Mouse (Mus musculus) limb, embryonic 14.5 days (tissue): Measurements from ENCODE around the gene Gpn2. TPM values are rescaled to one million over a fixed set of nuclear protein-coding genes. Genes with fewer than 3 reads are reported as not detected.

ENCODE experiments used
- ATAC-seq: fragments of 200-750 bp; cut with Nextera tagmentation; 2 replicates; pipeline ENCODE4 v1.8.0; 2017; ENCODE audit warnings: low read depth, moderate number of reproducible peaks, moderate TSS enrichment; ENCODE audit not compliant: low FRiP score
- DNase-seq: peaks from one replicate; pipeline ENCODE4 v3.0.0-alpha.2; 2015; ENCODE audit warnings: low spot score
- H3K27ac ChIP-seq: fragments of 300-500 bp; sonication (generic); replicated peaks from 2 replicates; pipeline ENCODE4 v1.5.1; 2014; ENCODE audit warnings: low read depth, mild to moderate bottlenecking, low read length, moderate library complexity, mixed read lengths
- H3K27me3 ChIP-seq: fragments of 300-500 bp; sonication (generic); 2 replicates; pipeline ENCODE4 v1.6.1; 2014; ENCODE audit warnings: low read length, mixed read lengths; ENCODE audit not compliant: control insufficient read depth, insufficient read depth
- H3K36me3 ChIP-seq: fragments of 300-500 bp; sonication (generic); 2 replicates; pipeline ENCODE4 v1.6.1; 2014; ENCODE audit warnings: mild to moderate bottlenecking, low read length, moderate library complexity, mixed read lengths; ENCODE audit not compliant: control insufficient read depth, insufficient read depth
- H3K4me1 ChIP-seq: fragments of 300-500 bp; sonication (generic); 2 replicates; pipeline ENCODE4 v1.6.1; 2014; ENCODE audit warnings: antibody characterized with exemption, low read length, mixed read lengths; ENCODE audit not compliant: control insufficient read depth, insufficient read depth
- H3K4me2 ChIP-seq: fragments of 300-500 bp; sonication (generic); replicated peaks from 2 replicates; pipeline ENCODE4 v1.6.1; 2014; ENCODE audit warnings: low read depth, mild to moderate bottlenecking, low read length, moderate library complexity; ENCODE audit not compliant: severe bottlenecking
- H3K4me3 ChIP-seq: fragments of 300-500 bp; sonication (generic); replicated peaks from 2 replicates; pipeline ENCODE4 v1.5.1; 2014; ENCODE audit warnings: low read length
- H3K9ac ChIP-seq: fragments of 300-500 bp; sonication (generic); 2 replicates; pipeline ENCODE4 v1.6.1; 2014; ENCODE audit warnings: mild to moderate bottlenecking, low read depth, low read length, moderate library complexity; ENCODE audit not compliant: severe bottlenecking
- H3K9me3 ChIP-seq: fragments of 300-500 bp; sonication (generic); 2 replicates; pipeline ENCODE4 v1.6.1; 2016; ENCODE audit warnings: low read length; ENCODE audit not compliant: control insufficient read depth
- POLR2A ChIP-seq: fragments of 200-500 bp; IDR thresholded peaks from 2 replicates; pipeline ENCODE4 v1.8.0; 2012; ENCODE audit warnings: inconsistent platforms, mild to moderate bottlenecking, moderate library complexity, borderline replicate concordance; ENCODE audit not compliant: insufficient read depth, insufficient read length; ENCODE audit errors: extremely low read depth
- whole genome bisulfite sequencing: fragments of 180-500 bp; shearing (Covaris S2); extraction: QIAGEN DNeasy Blood & Tissue Kit; methylation state at CpG from one replicate; pipeline ENCODE4 v1.1.7; 2014; 5-methylcytosine and 5-hydroxymethylcytosine counted together
- polyA plus RNA-seq, 2 experiments: library from polyadenylated mRNA; depleted of rRNA in 1 of 2; stranded (reverse) in 1 of 2; unstranded in 1 of 2; fragments of >200 nt; fragmentation: Nextera tagmentation in 1 of 2; extraction: Ambion mirVana in 1 of 2; gene quantifications; 2 replicates each; pipeline versions ENCODE4 v1.2.1 to v1.2.3; 2012 to 2014

The Gpn2 gene
- polyA plus RNA-seq, 2 experiments: 17.6 to 33.2 TPM

DNA sequence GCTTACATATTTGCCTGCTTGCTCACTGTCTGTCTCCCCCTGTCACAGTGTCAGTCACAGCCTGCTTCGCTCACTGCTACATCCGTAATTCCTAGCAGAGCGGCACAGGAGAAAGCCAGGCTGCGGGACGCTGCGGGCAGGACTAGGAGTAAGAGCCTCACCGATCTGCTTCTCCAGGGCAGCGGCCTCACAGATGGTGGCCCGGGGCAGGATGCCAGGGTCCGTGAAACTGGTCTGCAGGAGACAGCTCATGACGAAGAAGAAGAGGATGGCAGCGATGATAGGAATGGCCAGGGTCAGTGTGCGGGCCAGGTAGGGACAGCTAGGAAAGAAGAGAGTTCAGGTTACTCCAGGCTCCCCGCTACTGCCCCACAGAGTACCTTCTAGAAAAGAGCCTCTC is 42.9 kb downstream of the Gpn2 start:
- no peak overlapping the region for H3K27ac ChIP-seq
- DNase-seq (no peak), ATAC-seq (no peak)
- H3K36me3 ChIP-seq: peaks cover 40% of the 10 kb centered on the region
- H3K9ac ChIP-seq: no peak overlapping the region
- 94% methylated on average over 14 of the region's 14 CpGs for WGBS
- no peaks in the 10 kb centered on the region for H3K9me3 ChIP-seq
- peaks cover 8% of the 10 kb centered on the region for H3K4me1 ChIP-seq
- H3K27me3 ChIP-seq: no peaks in the 10 kb centered on the region
- no peak overlapping the region for H3K4me2 ChIP-seq
- no peak overlapping the region for H3K4me3 ChIP-seq
- no peak for TF ChIP-seq POLR2A

DNA sequence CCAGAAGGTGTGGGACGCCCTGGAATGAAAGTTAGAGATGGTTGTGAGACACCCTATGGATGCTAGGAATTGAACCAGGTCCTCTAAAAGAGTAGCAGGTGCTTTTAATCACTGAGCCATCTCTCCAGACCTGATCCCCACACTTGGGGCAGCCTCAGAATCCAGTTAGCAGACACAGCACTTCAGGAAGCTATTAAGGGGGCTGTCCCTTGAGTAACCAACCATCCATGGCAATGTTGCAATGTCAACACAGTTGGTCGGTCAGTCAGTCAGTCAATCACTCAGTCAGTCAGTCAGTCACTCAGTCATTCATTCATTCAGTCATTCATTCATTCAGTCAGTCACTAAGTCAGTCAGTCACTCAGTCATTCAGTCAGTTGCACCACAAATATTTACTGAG is 44.4 kb downstream of the Gpn2 start:
- peaks cover 13% of the 10 kb centered on the region for H3K4me1 ChIP-seq
- no peak for TF ChIP-seq POLR2A
- WGBS: 78% methylated on average over 2 of the region's 2 CpGs
- no peak overlapping the region for H3K4me2 ChIP-seq
- ATAC-seq: no peak
- H3K9ac ChIP-seq: no peak overlapping the region
- no peaks in the 10 kb centered on the region for H3K27me3 ChIP-seq
- H3K27ac ChIP-seq: no peak overlapping the region
- H3K4me3 ChIP-seq: no peak overlapping the region
- DNase-seq: no peak
- no peaks in the 10 kb centered on the region for H3K9me3 ChIP-seq
- peaks cover 39% of the 10 kb centered on the region for H3K36me3 ChIP-seq

DNA sequence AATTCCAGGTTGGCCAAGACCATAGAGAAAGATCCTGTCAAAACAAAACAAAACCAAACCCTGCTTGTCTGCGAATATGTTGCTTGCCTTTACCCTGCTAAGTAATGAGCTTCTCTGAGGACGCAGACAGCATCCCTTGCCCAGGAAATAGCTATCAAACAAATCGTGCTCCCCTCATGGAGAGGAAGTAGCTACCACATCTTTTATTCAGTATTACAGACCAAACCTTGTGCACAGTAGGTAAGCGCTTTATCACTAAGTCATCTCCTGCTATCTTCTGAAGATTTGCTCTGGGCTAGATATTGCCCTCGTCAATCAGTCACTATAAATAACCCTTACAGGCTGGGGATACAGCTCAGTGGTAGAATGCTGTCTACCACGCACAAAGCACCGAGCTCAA is 45.0 kb downstream of the Gpn2 start:
- Histone ChIP-seq H3K27me3 (no peaks in the 10 kb centered on the region), H3K36me3 (peaks cover 32% of the 10 kb centered on the region), H3K4me3 (no peak overlapping the region), H3K9ac (no peak overlapping the region), H3K4me2 (no peak overlapping the region), H3K4me1 (peaks cover 13% of the 10 kb centered on the region), H3K27ac (no peak overlapping the region), H3K9me3 (no peaks in the 10 kb centered on the region)
- ATAC-seq (no peak), DNase-seq (no peak)
- 82% methylated on average over 7 of the region's 7 CpGs for WGBS
- TF ChIP-seq POLR2A: no peak

DNA sequence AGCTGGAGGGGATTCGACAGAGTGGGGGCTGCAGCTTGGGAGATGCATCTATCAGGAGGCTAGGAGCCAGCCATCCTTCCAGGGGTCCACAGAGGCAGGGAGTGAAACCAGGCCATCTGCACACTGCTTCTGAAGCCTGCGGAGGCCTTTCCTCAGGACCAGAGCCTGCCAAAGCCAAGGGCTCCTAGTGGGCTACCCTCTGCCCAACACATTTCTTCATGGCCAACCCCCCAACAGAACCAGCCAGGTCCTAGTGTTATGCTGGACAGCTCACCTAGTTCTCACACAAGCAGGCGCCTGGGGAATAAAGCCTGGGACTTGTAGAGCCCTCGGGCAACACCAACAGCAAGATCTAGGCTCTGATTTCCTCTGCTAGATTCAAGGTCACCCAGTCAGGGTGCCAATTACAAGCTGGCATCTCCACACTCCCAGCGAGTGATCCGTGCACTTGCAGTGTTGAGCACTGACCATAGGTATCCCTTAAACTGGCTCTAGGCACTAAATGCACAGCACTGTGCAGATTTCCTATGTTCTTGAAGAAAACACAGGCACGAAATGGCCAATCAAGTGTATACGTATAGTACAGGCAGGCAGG is 46.3 kb downstream of the Gpn2 start:
- H3K4me1 ChIP-seq: peaks cover 13% of the 10 kb centered on the region
- no peak for ATAC-seq
- H3K4me3 ChIP-seq: no peak overlapping the region
- DNase-seq: no peak
- H3K9me3 ChIP-seq: no peaks in the 10 kb centered on the region
- WGBS: 90% methylated on average over 8 of the region's 8 CpGs
- no peak overlapping the region for H3K9ac ChIP-seq
- H3K36me3 ChIP-seq: peaks cover 20% of the 10 kb centered on the region
- TF ChIP-seq POLR2A: no peak
- no peaks in the 10 kb centered on the region for H3K27me3 ChIP-seq
- no peak overlapping the region for H3K27ac ChIP-seq
- no peak overlapping the region for H3K4me2 ChIP-seq

DNA sequence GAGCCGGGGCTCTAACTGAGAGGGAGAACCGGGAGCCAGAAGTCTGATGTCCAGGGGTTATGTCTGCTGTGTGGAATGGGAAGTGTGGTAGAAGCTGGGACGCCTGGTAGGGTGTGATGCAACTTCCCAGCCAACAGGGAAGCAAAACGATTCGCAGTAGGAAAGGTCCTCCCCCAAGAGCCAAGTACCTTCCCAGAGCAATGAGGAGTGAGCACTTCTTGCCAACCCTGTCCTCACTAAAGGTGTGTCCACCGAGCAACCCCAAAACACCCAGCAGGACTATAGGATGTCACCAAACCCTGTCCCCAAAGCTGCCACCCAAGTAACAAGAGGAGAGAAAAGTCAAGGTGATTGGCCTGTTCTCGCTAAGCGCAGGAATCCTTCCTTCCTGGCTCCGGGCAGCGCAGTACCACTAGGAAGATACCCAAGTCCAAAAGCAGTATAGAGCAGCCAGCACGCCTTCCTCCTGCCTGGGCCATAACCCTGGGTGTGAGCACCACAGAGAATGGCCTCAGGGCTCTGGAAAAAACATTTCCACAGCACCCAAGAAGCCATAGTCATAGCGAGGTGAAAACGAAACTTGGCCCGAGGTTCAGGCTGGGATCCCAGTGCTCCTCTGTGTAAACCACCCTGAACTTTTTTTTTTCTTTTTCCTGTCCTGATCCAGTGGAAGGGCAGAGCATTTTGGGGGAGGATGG is 47.1 kb downstream of the Gpn2 start:
- no peak for DNase-seq
- no peaks in the 10 kb centered on the region for H3K27me3 ChIP-seq
- peaks cover 12% of the 10 kb centered on the region; the same call in 1 of the 2 replicates for H3K36me3 ChIP-seq
- H3K4me1 ChIP-seq: peaks cover 13% of the 10 kb centered on the region
- WGBS: 75% methylated on average over 14 of the region's 14 CpGs
- H3K4me3 ChIP-seq: no peak overlapping the region
- H3K9ac ChIP-seq: no peak overlapping the region
- H3K27ac ChIP-seq: no peak overlapping the region
- ATAC-seq: no peak
- H3K4me2 ChIP-seq: peak overlapping the region; percentile 90
- TF ChIP-seq POLR2A: no peak
- no peaks in the 10 kb centered on the region for H3K9me3 ChIP-seq
